Mouse (Mus musculus): ENCODE measurements around the gene Hoxa7. TPM values are rescaled to one million over a fixed set of nuclear protein-coding genes. Genes with fewer than 3 reads are reported as not detected.
A peak's percentile ranks its signal among the peaks of the same experiment; 100 is the strongest.

Gene Hoxa7
- polyA plus RNA-seq, 1 experiment from 2014 or later: not detected

GRCm38 (mm10) chr6:52216691-52217458 is 4.8 kb downstream of the Hoxa7 start:
- no peaks in the 10 kb centered on the region for H3K36me3 ChIP-seq (ENCODE audit: control insufficient read depth, insufficient read depth, low read length)
- H3K4me2 ChIP-seq (ENCODE audit: low read length): no peak overlapping the region
- ATAC-seq: no peak
- no peak overlapping the region; the same call in 1 of the 2 replicates for H3K4me3 ChIP-seq (ENCODE audit: low read depth, low read length)
- no peaks in the 10 kb centered on the region for H3K9me3 ChIP-seq (replicated peaks; ENCODE audit: control insufficient read depth, low read length, poor library complexity, severe bottlenecking)
- peaks cover 3% of the 10 kb centered on the region; the same call in 1 of the 2 replicates for H3K4me1 ChIP-seq (ENCODE audit: control insufficient read depth, insufficient read depth, low read length)
- H3K27ac ChIP-seq (ENCODE audit: low read length): no peak overlapping the region
- no peak overlapping the region for H3K9ac ChIP-seq (ENCODE audit: low read depth, low read length)
- H3K27me3 ChIP-seq (ENCODE audit: control insufficient read depth, insufficient read depth, low read depth, low read length): peaks cover 87% of the 10 kb centered on the region
- WGBS: 2% methylated on average over 60 of the region's 60 CpGs

DNA sequence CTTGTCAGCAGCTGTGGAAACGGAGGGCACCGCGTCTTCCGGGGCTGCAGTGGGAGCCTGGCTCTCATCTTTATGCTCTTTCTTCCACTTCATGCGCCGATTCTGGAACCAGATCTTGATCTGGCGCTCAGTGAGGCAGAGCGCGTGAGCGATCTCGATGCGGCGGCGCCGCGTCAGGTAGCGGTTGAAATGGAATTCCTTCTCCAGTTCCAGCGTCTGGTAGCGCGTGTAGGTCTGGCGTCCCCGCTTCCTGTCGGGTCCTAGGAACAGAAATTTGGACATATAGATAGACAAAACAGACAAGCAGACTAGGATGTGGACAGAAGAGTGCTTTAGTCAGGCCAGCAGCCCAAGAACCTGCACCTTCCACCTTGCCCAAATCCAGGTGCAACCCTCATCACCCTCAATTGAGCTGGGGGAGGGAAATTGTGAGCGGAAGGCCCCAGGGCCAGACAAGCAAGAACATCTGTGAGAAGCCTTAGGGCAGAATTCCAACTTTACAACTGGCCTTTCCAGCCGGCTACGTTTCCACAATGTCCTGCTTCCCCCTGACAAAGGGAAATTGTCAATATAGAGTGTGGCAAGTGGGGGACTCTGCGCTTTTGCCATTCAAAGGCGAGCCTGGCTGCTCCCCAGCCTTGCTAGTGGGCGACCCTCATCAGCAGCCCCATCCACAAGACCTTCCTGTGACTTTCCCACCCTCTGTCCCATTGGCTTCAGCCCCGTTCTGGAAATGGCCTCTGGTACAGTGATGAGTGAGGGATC is 5.7 kb downstream of the Hoxa7 start:
- Histone ChIP-seq H3K9ac (ENCODE audit: low read depth, low read length) (no peak overlapping the region), H3K4me1 (ENCODE audit: control insufficient read depth, insufficient read depth, low read length) (peaks cover 2% of the 10 kb centered on the region; the same call in 1 of the 2 replicates), H3K4me3 (ENCODE audit: low read depth, low read length) (no peak overlapping the region), H3K9me3 (replicated peaks; ENCODE audit: control insufficient read depth, low read length, poor library complexity, severe bottlenecking) (no peaks in the 10 kb centered on the region), H3K27ac (ENCODE audit: low read length) (no peak overlapping the region), H3K27me3 (ENCODE audit: control insufficient read depth, insufficient read depth, low read depth, low read length) (peaks cover 91% of the 10 kb centered on the region), H3K36me3 (ENCODE audit: control insufficient read depth, insufficient read depth, low read length) (no peaks in the 10 kb centered on the region), H3K4me2 (ENCODE audit: low read length) (no peak overlapping the region)
- WGBS: 4% methylated on average over 30 of the region's 30 CpGs
- no peak for ATAC-seq

DNA sequence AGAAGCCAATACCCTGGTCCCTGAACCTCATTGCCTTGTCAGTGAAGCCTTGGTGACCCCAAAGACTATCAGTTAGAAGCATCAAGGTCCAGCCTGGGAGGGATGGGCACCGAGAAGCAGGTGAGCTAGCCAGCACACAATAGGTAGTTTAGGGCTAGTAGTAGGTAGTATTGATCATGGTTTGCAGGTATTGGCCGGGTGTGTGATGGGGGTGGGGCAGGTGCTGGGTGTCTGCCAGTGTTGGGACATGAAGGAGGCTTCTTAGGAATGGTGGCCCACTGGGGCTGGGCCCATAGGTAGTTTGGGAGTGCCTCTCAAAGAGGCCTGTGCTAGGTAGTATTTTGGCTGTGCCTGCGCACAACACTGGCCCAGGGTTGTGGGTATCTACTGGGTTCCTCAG is 6.6 kb downstream of the Hoxa7 start:
- Histone ChIP-seq H3K4me2 (ENCODE audit: low read length) (no peak overlapping the region), H3K4me3 (ENCODE audit: low read depth, low read length) (no peak overlapping the region), H3K4me1 (ENCODE audit: control insufficient read depth, insufficient read depth, low read length) (peaks cover 2% of the 10 kb centered on the region; the same call in 1 of the 2 replicates), H3K36me3 (ENCODE audit: control insufficient read depth, insufficient read depth, low read length) (no peaks in the 10 kb centered on the region), H3K9ac (ENCODE audit: low read depth, low read length) (no peak overlapping the region), H3K9me3 (replicated peaks; ENCODE audit: control insufficient read depth, low read length, poor library complexity, severe bottlenecking) (no peaks in the 10 kb centered on the region), H3K27ac (ENCODE audit: low read length) (no peak overlapping the region), H3K27me3 (ENCODE audit: control insufficient read depth, insufficient read depth, low read depth, low read length) (peaks cover 88% of the 10 kb centered on the region)
- ATAC-seq: no peak
- 9% methylated on average over 3 of the region's 3 CpGs for WGBS

- ATAC-seq: no peak
- Histone ChIP-seq H3K27ac (ENCODE audit: low read length) (no peak overlapping the region), H3K4me2 (ENCODE audit: low read length) (no peak overlapping the region), H3K36me3 (ENCODE audit: control insufficient read depth, insufficient read depth, low read length) (no peaks in the 10 kb centered on the region), H3K27me3 (ENCODE audit: control insufficient read depth, insufficient read depth, low read depth, low read length) (peaks cover 88% of the 10 kb centered on the region), H3K9ac (ENCODE audit: low read depth, low read length) (no peak overlapping the region), H3K9me3 (replicated peaks; ENCODE audit: control insufficient read depth, low read length, poor library complexity, severe bottlenecking) (no peaks in the 10 kb centered on the region), H3K4me1 (ENCODE audit: control insufficient read depth, insufficient read depth, low read length) (peaks cover 2% of the 10 kb centered on the region; the same call in 1 of the 2 replicates), H3K4me3 (ENCODE audit: low read depth, low read length) (no peak overlapping the region)
- WGBS: 12% methylated on average over 5 of the region's 5 CpGs
Measured at GRCm38 (mm10) chr6:52214271-52214670, 7.4 kb downstream of the Hoxa7 start.

- ATAC-seq: no peak
- no peak within 1 kb of the TSS for H3K4me3 ChIP-seq (ENCODE audit: low read depth, low read length)
- H3K27me3 ChIP-seq (ENCODE audit: control insufficient read depth, insufficient read depth, low read depth, low read length): peaks cover 86% of the 10 kb centered on the region
- H3K9ac ChIP-seq (ENCODE audit: low read depth, low read length): no peak within 1 kb of the TSS
- no peaks in the 10 kb centered on the region for H3K36me3 ChIP-seq (ENCODE audit: control insufficient read depth, insufficient read depth, low read length)
- no peak within 1 kb of the TSS for H3K27ac ChIP-seq (ENCODE audit: low read length)
- peaks cover 2% of the 10 kb centered on the region; the same call in 1 of the 2 replicates for H3K4me1 ChIP-seq (ENCODE audit: control insufficient read depth, insufficient read depth, low read length)
- WGBS: 3% methylated on average over 38 of the region's 38 CpGs
- no peak within 1 kb of the TSS for H3K4me2 ChIP-seq (ENCODE audit: low read length)
- no peaks in the 10 kb centered on the region for H3K9me3 ChIP-seq (replicated peaks; ENCODE audit: control insufficient read depth, low read length, poor library complexity, severe bottlenecking)
Measured at GRCm38 (mm10) chr6:52213119-52213986, 8.3 kb downstream of the Hoxa7 start, which contains the start of the genes Hoxa3 and Gm28308. TSS of gene Hoxa3 (minus strand) at chr6:52213336. TSS of gene Gm28308 (minus strand) at chr6:52213339.

DNA sequence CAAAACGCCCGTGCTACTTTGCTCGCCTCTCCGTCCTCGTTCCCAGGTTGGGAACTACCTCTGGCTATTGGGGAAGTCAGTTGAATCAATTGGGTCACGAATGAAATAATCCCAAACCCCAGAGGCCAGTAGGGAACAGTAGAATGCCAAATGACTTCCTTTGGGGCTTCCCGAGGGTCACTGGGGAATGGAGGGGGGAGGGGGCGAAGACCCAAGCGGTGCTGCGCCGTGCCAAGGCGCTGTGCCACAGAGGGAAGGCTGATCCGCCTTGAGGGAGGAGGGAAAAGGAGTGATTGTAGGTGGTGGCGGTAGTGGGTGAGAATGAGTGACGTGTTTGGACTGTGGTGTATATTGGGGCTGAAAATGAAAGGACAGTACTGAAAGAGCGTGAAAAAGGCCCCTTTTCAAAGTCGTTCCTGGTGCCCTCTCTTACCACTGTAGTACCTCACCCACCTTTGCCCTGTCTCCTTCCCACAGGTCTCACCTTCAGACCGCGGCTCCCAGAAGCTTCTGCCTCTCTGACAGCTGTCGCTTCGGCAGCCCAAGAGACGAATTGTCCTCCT is 9.0 kb downstream of the Hoxa7 start:
- Histone ChIP-seq H3K4me1 (ENCODE audit: control insufficient read depth, insufficient read depth, low read length) (peaks cover 2% of the 10 kb centered on the region; the same call in 1 of the 2 replicates), H3K9ac (ENCODE audit: low read depth, low read length) (no peak overlapping the region), H3K4me2 (ENCODE audit: low read length) (no peak overlapping the region), H3K36me3 (ENCODE audit: control insufficient read depth, insufficient read depth, low read length) (no peaks in the 10 kb centered on the region), H3K27ac (ENCODE audit: low read length) (no peak overlapping the region), H3K4me3 (ENCODE audit: low read depth, low read length) (no peak overlapping the region), H3K9me3 (replicated peaks; ENCODE audit: control insufficient read depth, low read length, poor library complexity, severe bottlenecking) (no peaks in the 10 kb centered on the region), H3K27me3 (ENCODE audit: control insufficient read depth, insufficient read depth, low read depth, low read length) (peaks cover 83% of the 10 kb centered on the region)
- ATAC-seq: no peak
- WGBS: 2% methylated on average over 21 of the region's 22 CpGs

DNA sequence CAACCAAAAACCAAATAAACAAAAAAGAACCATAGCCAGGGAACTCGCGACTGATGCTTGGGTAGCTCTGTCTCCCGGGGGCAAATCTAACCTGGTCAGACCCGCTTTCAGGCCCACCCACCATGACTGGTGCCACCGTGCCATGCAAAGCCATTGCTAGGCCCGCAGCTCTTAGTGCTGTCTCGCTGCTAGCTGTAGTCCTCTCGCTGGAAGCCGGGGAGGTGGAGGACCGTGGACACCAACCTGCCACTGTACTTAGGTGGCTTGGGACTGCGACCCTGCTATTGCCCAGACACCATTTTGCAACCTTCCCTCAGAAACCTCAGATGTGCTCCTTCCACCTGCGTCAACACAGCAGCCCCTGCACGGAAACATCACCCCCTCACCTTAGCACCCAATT is 9.7 kb downstream of the Hoxa7 start:
- no peak overlapping the region for H3K4me3 ChIP-seq (ENCODE audit: low read depth, low read length)
- peaks cover 87% of the 10 kb centered on the region for H3K27me3 ChIP-seq (ENCODE audit: control insufficient read depth, insufficient read depth, low read depth, low read length)
- peaks cover 2% of the 10 kb centered on the region; the same call in 1 of the 2 replicates for H3K4me1 ChIP-seq (ENCODE audit: control insufficient read depth, insufficient read depth, low read length)
- ATAC-seq: no peak
- WGBS: 6% methylated on average over 13 of the region's 13 CpGs
- no peaks in the 10 kb centered on the region for H3K9me3 ChIP-seq (replicated peaks; ENCODE audit: control insufficient read depth, low read length, poor library complexity, severe bottlenecking)
- H3K4me2 ChIP-seq (ENCODE audit: low read length): no peak overlapping the region
- H3K27ac ChIP-seq (ENCODE audit: low read length): no peak overlapping the region
- no peaks in the 10 kb centered on the region for H3K36me3 ChIP-seq (ENCODE audit: control insufficient read depth, insufficient read depth, low read length)
- no peak overlapping the region for H3K9ac ChIP-seq (ENCODE audit: low read depth, low read length)

DNA sequence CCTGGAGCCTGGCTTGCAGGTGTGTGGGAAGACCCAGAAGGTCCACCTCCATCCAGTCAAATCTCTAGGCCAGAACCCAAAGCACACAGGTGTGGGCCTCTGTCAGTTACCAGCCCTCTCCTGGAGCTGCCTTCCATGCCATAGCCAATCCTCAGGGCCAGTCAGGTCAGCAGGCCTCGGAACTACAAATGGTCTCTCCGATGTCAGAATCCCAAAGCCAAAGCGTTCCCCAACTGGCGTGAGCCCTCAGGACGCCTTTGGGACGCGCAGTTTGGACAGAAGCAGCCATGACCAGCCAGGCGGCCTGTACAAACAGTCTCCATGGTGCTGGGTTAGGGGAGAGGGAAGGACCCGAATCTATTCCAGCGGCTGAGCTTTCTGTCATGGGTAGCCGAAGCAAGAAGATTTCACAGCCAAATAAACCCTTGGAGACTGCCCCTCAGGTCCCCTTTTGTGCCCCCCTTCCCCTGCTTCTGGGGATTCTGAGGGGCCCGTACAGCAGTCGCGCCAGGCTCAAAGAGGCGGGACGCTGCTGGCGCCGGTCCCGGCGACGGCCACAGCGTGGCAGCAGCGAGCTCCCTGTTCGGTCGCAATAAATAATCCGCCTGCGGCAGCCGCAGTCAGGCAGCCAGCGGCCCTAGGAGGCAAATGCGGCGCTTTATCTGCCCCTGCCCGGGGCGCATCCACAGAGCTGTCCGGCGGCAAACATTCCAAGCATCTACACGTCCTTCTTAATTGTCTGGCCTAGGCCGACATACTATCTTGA is 10.3 kb downstream of the Hoxa7 start:
- Histone ChIP-seq H3K9ac (ENCODE audit: low read depth, low read length) (no peak overlapping the region), H3K27me3 (ENCODE audit: control insufficient read depth, insufficient read depth, low read depth, low read length) (peaks cover 88% of the 10 kb centered on the region), H3K4me3 (ENCODE audit: low read depth, low read length) (no peak overlapping the region), H3K4me2 (ENCODE audit: low read length) (no peak overlapping the region), H3K27ac (ENCODE audit: low read length) (no peak overlapping the region), H3K9me3 (replicated peaks; ENCODE audit: control insufficient read depth, low read length, poor library complexity, severe bottlenecking) (no peaks in the 10 kb centered on the region), H3K36me3 (ENCODE audit: control insufficient read depth, insufficient read depth, low read length) (no peaks in the 10 kb centered on the region), H3K4me1 (ENCODE audit: control insufficient read depth, insufficient read depth, low read length) (peaks cover 2% of the 10 kb centered on the region; the same call in 1 of the 2 replicates)
- 0 out of 2 replicates have a peak, but pooled peaks have one; percentile 11 for ATAC-seq
- 1% methylated on average over 37 of the region's 37 CpGs for WGBS
